In genomic region chr6:142756507-142757333, GRCm38 (mm10) we compare ENCODE assay signal across 7 mouse cellular contexts. TPM values are rescaled to one million over a fixed set of nuclear protein-coding genes. Genes with fewer than 3 reads are reported as not detected.
DNase-seq lines count a peak whose midpoint lies in the region; ATAC-seq and TF ChIP-seq lines count a peak whose summit lies in the region.

TSS of gene Cmas (plus strand) at chr6:142756686.

- TF ChIP-seq POLR2A in kidney, adult 2 months (IDR thresholded peaks at IDR 0.05; ENCODE audit: low read depth, low read length), result peak; percentile 40
- peak; percentile 33; the same call in 1 of the 2 replicates for TF ChIP-seq POLR2A in spleen, adult 2 months (IDR thresholded peaks at IDR 0.05; ENCODE audit: low read depth, low read length)

- H3K9me3 ChIP-seq in embryonic facial prominence, embryonic 12.5 days, result no peaks in the 10 kb centered on the region
- no peaks in the 10 kb centered on the region for H3K9me3 ChIP-seq in limb, embryonic 12.5 days
- H3K9me3 ChIP-seq in midbrain, embryonic 15.5 days, result no peaks in the 10 kb centered on the region

- TF ChIP-seq CTCF in kidney, adult 2 months (conservative IDR thresholded peaks at IDR 0.05; ENCODE audit: insufficient read depth, insufficient read length, low read depth, low read length), result no peak
- no peak for TF ChIP-seq CTCF in spleen, adult 2 months (IDR thresholded peaks at IDR 0.05; ENCODE audit: extremely low read depth, insufficient read depth, insufficient read length, insufficient replicate concordance)

- ATAC-seq in embryonic facial prominence, embryonic 12.5 days (ENCODE audit: insufficient number of reproducible peaks, insufficient read depth, low FRiP score, low TSS enrichment), result peak; percentile 93
- peak; percentile 96 for ATAC-seq in limb, embryonic 12.5 days (ENCODE audit: insufficient number of reproducible peaks, insufficient read depth, low FRiP score, low TSS enrichment, low read depth)
- ATAC-seq in midbrain, embryonic 15.5 days (replicated peaks), result peak; percentile 97

- peaks cover 25% of the 10 kb centered on the region; the same call in 1 of the 2 replicates for H3K4me1 ChIP-seq in embryonic facial prominence, embryonic 12.5 days
- H3K4me1 ChIP-seq in kidney, adult 2 months (ENCODE audit: control insufficient read depth, insufficient read depth, low read length), result peaks cover 3% of the 10 kb centered on the region; the same call in 1 of the 2 replicates
- H3K4me1 ChIP-seq in limb, embryonic 12.5 days (replicated peaks), result peaks cover 10% of the 10 kb centered on the region; the same call in 1 of the 2 replicates
- peaks cover 25% of the 10 kb centered on the region for H3K4me1 ChIP-seq in midbrain, embryonic 15.5 days
- H3K4me1 ChIP-seq in spleen, adult 2 months (ENCODE audit: control insufficient read depth, insufficient read depth, insufficient read length), result peaks cover 14% of the 10 kb centered on the region; the same call in 1 of the 2 replicates

- peaks cover 18% of the 10 kb centered on the region for H3K27me3 ChIP-seq in embryonic facial prominence, embryonic 12.5 days
- H3K27me3 ChIP-seq in kidney, adult 2 months (replicated peaks; ENCODE audit: control insufficient read depth, insufficient read depth, low read length), result no peaks in the 10 kb centered on the region
- H3K27me3 ChIP-seq in limb, embryonic 12.5 days, result peaks cover 29% of the 10 kb centered on the region
- no peaks in the 10 kb centered on the region; the same call in 1 of the 2 replicates for H3K27me3 ChIP-seq in midbrain, embryonic 15.5 days (replicated peaks)
- no peaks in the 10 kb centered on the region for H3K27me3 ChIP-seq in spleen, adult 2 months (ENCODE audit: control insufficient read depth, insufficient read depth, low read length)

- H3K9ac ChIP-seq in embryonic facial prominence, embryonic 12.5 days, result peak within 1 kb of the TSS; percentile 80
- peak within 1 kb of the TSS; percentile 87 for H3K9ac ChIP-seq in limb, embryonic 12.5 days (replicated peaks)
- H3K9ac ChIP-seq in midbrain, embryonic 15.5 days, result peak within 1 kb of the TSS; percentile 62

- H3K36me3 ChIP-seq in embryonic facial prominence, embryonic 12.5 days, result peaks cover 7% of the 10 kb centered on the region; the same call in 1 of the 2 replicates
- H3K36me3 ChIP-seq in kidney, adult 2 months (ENCODE audit: control insufficient read depth, insufficient read depth, low read length), result no peaks in the 10 kb centered on the region
- peaks cover 24% of the 10 kb centered on the region; the same call in 1 of the 2 replicates for H3K36me3 ChIP-seq in limb, embryonic 12.5 days
- H3K36me3 ChIP-seq in midbrain, embryonic 15.5 days (replicated peaks), result no peaks in the 10 kb centered on the region
- no peaks in the 10 kb centered on the region for H3K36me3 ChIP-seq in spleen, adult 2 months (ENCODE audit: control insufficient read depth, insufficient read depth, low read length)

- H3K4me2 ChIP-seq in embryonic facial prominence, embryonic 12.5 days (replicated peaks), result peak within 1 kb of the TSS; percentile 66
- peak within 1 kb of the TSS; percentile 60 for H3K4me2 ChIP-seq in limb, embryonic 12.5 days
- H3K4me2 ChIP-seq in midbrain, embryonic 15.5 days, result peak within 1 kb of the TSS; percentile 45

- H3K4me3 ChIP-seq in embryonic facial prominence, embryonic 12.5 days, result peak within 1 kb of the TSS; percentile 76
- H3K4me3 ChIP-seq in kidney, adult 2 months (ENCODE audit: insufficient read depth, low read depth, low read length), result peak within 1 kb of the TSS; percentile 92
- peak within 1 kb of the TSS; percentile 86 for H3K4me3 ChIP-seq in limb, embryonic 12.5 days (replicated peaks)
- H3K4me3 ChIP-seq in midbrain, embryonic 15.5 days, result peak within 1 kb of the TSS; percentile 60
- peak within 1 kb of the TSS; percentile 74 for H3K4me3 ChIP-seq in spleen, adult 2 months (ENCODE audit: extremely low read depth, insufficient read depth, insufficient read length)

- WGBS in embryonic facial prominence, embryonic 12.5 days, result under 1% methylated on average over 68 of the region's 68 CpGs
- under 1% methylated on average over 68 of the region's 68 CpGs for WGBS in kidney, adult 2 months
- under 1% methylated on average over 64 of the region's 68 CpGs for WGBS in limb, embryonic 12.5 days
- WGBS in midbrain, embryonic 15.5 days, result under 1% methylated on average over 68 of the region's 68 CpGs
- WGBS in spleen, adult 2 months, result 1% methylated on average over 67 of the region's 68 CpGs

- peak; percentile 88 for DNase-seq in adrenal gland, postnatal 25 days
- peak; percentile 99 for DNase-seq in heart, adult 11 months
- DNase-seq in kidney, adult 2 months, result peak; percentile 93
- peak; percentile 54 to 90 for DNase-seq in spleen, adult 2 months (ENCODE audit: low read depth in 1 of 2, low spot score in 2 of 2)

- H3K27ac ChIP-seq in embryonic facial prominence, embryonic 12.5 days, result peak within 1 kb of the TSS; percentile 9
- peak within 1 kb of the TSS; percentile 26; the same call in 1 of the 2 replicates for H3K27ac ChIP-seq in kidney, adult 2 months (ENCODE audit: insufficient read depth, low read depth, low read length)
- H3K27ac ChIP-seq in limb, embryonic 12.5 days, result peak within 1 kb of the TSS; percentile 76
- H3K27ac ChIP-seq in midbrain, embryonic 15.5 days, result peak within 1 kb of the TSS; percentile 88
- H3K27ac ChIP-seq in spleen, adult 2 months (ENCODE audit: insufficient read depth, low read length), result peak within 1 kb of the TSS; percentile 84

RNA-seq across cellular contexts. Expression of gene Cmas, which starts in this region (rescaled TPM):
- 31.5 and 33.9 TPM in 2 replicates for total RNA-seq in adrenal gland, postnatal 25 days (2021)
- polyA plus RNA-seq in embryonic facial prominence, embryonic 12.5 days (2016; fragmentation: Nextera tagmentation; extraction: Ambion mirVana), result 92.4 and 96.0 TPM in 2 replicates
- polyA plus RNA-seq in kidney, adult 2 months (2012; rRNA removed), result 11.4 and 16.5 TPM in 2 replicates
- 81.9 and 86.3 TPM in 2 replicates for polyA plus RNA-seq in limb, embryonic 12.5 days (2016; fragmentation: Nextera tagmentation; extraction: Ambion mirVana)
- 213 and 222 TPM in 2 replicates for polyA plus RNA-seq in midbrain, embryonic 15.5 days (2015; fragmentation: Nextera tagmentation; extraction: Ambion mirVana)
- polyA plus RNA-seq in spleen, adult 2 months (2012; rRNA removed), result 34.3 and 34.5 TPM in 2 replicates

Comparison
In these comparisons a context has a peak if more than half of its experiments do, and no peak if none do; other contexts are left out.
1. Peak in every context shown above with its lines: DNase-seq, ATAC-seq, H3K4me3 ChIP-seq and H3K27ac ChIP-seq.
2. H3K27ac ChIP-seq: peak in every context shown above with its lines; median percentile 88 in midbrain, embryonic 15.5 days; 84 in spleen, adult 2 months; 76 in limb, embryonic 12.5 days; 26 in kidney, adult 2 months; 9 in embryonic facial prominence, embryonic 12.5 days.